Mouse (Mus musculus) spleen, embryonic (tissue): ENCODE results near the gene Ctnnd2.
"Not testable (repeated sequence)": the region's sequence is repeated elsewhere in the genome, so short reads cannot be mapped to it uniquely, and the experiment has no call there.

Experiments
- CTCF ChIA-PET: fragments of 350-600 bp; sonication (Branson Sonifier 250); formaldehyde crosslinking; loops from one replicate; lab custom pipeline; 2022; lab: Charles Lee

The Ctnnd2 gene

GRCm38 (mm10) chr15:30172391-30173281 is at the start of gene Ctnnd2:
Ctnnd2 (plus strand) TSS chr15:30172593.
- CTCF ChIA-PET = no interaction called here

GRCm38 (mm10) chr15:30130705-30131104 is 41.7 kb upstream of the Ctnnd2 start:
- CTCF ChIA-PET = no interaction called here

- CTCF ChIA-PET = not testable (repeated sequence)
Measured at GRCm38 (mm10) chr15:30139626-30140025, 32.8 kb upstream of the Ctnnd2 start.

GRCm38 (mm10) chr15:30145413-30145812 is 27.0 kb upstream of the Ctnnd2 start:
- CTCF ChIA-PET = no interaction called here

- CTCF ChIA-PET = no interaction called here
Measured at GRCm38 (mm10) chr15:30152176-30152575, 20.2 kb upstream of the Ctnnd2 start.

- CTCF ChIA-PET = no interaction called here
Measured at GRCm38 (mm10) chr15:30157975-30158374, 14.4 kb upstream of the Ctnnd2 start.

GRCm38 (mm10) chr15:30170031-30170430 is 2.4 kb upstream of the Ctnnd2 start:
- CTCF ChIA-PET = no interaction called here

GRCm38 (mm10) chr15:30171493-30172195 is 749 bp upstream of the Ctnnd2 start:
- CTCF ChIA-PET = no interaction called here

GRCm38 (mm10) chr15:30173370-30173941 is 1.1 kb downstream of the Ctnnd2 start:
- CTCF ChIA-PET = no interaction called here

- CTCF ChIA-PET = no interaction called here
Measured at GRCm38 (mm10) chr15:30174321-30174720, 1.9 kb downstream of the Ctnnd2 start.

GRCm38 (mm10) chr15:30184020-30184419 is 11.6 kb downstream of the Ctnnd2 start:
- CTCF ChIA-PET = no interaction called here

GRCm38 (mm10) chr15:30190872-30191271 is 18.5 kb downstream of the Ctnnd2 start:
- CTCF ChIA-PET = no interaction called here

- CTCF ChIA-PET = no interaction called here
Measured at GRCm38 (mm10) chr15:30191931-30192668, 19.7 kb downstream of the Ctnnd2 start.

- CTCF ChIA-PET = no interaction called here
Measured at GRCm38 (mm10) chr15:30198429-30198828, 26.0 kb downstream of the Ctnnd2 start.

- CTCF ChIA-PET = no interaction called here
Measured at GRCm38 (mm10) chr15:30199785-30200184, 27.4 kb downstream of the Ctnnd2 start.

- CTCF ChIA-PET = no interaction called here
Measured at GRCm38 (mm10) chr15:30201211-30201610, 28.8 kb downstream of the Ctnnd2 start.

- CTCF ChIA-PET = no interaction called here
Measured at GRCm38 (mm10) chr15:30201617-30202016, 29.2 kb downstream of the Ctnnd2 start.

GRCm38 (mm10) chr15:30212746-30213145 is 40.4 kb downstream of the Ctnnd2 start:
- CTCF ChIA-PET = no interaction called here

GRCm38 (mm10) chr15:30215871-30216270 is 43.5 kb downstream of the Ctnnd2 start:
- CTCF ChIA-PET = no interaction called here

- CTCF ChIA-PET = no interaction called here
Measured at GRCm38 (mm10) chr15:30229112-30229511, 56.7 kb downstream of the Ctnnd2 start.

- CTCF ChIA-PET = no interaction called here
Measured at GRCm38 (mm10) chr15:30235210-30236034, 63.0 kb downstream of the Ctnnd2 start.
